Mouse (Mus musculus): ENCODE results near the gene Morn3.
"Not testable (repeated sequence)": the region's sequence is repeated elsewhere in the genome, so short reads cannot be mapped to it uniquely, and the experiment has no call there.

Morn3 gene

GRCm38 (mm10) chr5:123046916-123047315 is at the start of gene Morn3:
Morn3 (minus strand) TSS chr5:123047016.
- no peak for DNase-seq

DNA sequence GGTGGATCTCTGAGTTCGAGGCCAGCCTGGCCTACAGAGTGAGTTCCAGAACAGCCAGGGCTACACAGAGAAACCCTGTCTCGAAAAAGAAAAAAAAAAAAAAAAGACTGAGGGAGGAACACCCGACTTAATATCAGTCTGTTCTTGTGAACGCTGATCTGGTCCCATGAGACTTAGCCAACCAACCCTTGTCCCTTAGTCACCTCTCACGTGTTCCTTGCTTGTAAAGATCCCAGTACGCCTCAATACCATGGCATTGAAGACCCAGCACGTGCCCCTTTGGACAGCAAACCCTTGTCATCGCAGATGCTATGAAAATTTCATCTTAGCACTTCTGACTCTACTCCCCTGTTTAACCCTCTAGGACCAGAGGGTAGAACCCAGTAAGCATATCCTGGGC is 49.5 kb upstream of the Morn3 start:
- no peak for DNase-seq

GRCm38 (mm10) chr5:123094238-123094991 is 47.6 kb upstream of the Morn3 start:
- DNase-seq, result no peak

DNA sequence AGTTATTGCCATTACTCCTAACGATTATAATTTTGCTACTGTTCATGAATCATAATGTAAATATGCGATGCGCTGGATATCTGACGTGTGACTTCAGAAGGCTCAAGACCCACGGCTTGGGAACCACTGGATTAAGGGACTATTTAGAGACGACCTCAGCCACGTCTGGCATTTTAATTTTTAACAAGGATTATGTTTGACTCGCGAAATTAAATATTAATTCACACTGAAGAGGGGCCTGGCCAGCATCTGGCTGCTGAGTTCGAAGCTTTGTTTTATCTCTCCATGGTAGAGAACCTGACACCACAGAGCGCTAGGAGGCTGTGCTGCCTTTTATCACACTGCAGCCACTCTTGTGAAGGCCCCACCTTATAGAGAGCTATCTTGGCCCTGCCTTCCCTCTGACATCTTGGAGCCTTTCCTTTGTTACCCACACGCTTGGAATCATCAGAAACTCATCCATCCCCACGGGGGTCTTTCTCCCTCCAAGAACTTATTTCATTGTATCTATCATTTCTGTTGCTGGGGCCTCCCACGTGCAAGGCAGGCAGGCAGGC is 46.3 kb upstream of the Morn3 start:
- DNase-seq, result no peak

DNA sequence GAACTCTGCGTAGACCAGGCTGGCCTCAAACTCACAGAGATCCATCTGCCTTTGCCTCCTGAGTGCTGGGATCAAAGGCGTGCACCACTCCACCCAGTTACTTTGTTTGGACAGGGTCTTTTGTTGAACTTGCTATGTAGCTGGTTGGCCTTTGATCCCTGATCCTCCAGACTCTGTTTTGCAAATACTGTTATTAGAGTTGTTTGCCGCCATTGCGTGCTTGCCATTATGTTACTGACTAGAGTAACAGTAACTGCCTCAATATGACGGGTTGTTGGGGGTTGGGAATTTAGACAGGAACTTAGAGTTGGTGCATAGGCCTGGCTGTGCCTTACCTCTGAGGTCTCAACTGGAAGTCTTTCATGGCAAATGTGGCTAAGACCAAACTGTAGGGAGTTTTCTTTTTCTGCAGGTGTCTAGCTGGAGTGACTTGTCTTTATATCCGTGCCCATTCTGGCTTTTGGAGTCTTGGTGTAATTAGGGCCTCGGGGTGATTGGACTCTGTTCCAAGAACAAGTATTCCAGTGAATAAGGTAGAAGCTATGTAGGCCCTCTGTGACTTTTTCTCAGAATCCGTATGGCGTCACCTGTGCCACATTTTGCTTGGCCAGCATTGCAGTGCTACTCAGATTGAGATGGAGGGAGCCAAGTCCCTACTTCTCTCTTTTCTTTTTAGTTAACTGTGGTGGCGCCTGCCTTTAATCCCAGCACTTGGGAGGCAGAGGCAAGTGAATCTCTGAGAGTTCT is 43.9 kb upstream of the Morn3 start:
- no peak for DNase-seq

DNA sequence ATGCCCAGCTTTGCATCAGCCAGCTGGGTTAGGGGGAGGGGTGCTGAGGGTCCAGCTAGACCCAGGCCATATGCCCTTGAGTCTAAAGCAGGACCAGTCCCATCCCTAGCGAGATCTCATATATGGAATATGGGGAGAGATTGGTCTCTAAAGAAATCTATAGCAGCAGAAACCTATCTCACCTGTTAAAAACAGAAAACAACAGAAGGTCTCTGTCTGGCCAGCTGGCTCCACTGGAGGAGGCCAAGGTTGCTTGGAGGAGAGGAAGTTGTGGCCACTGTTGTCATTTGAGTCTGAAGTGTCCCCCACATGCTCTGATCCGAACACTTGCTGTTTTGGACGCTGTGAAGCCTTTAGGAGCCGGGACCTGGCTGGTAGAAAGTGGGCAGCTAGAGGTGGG is 42.0 kb upstream of the Morn3 start:
- DNase-seq, result peak; percentile 73

GRCm38 (mm10) chr5:123086501-123086900 is 39.7 kb upstream of the Morn3 start:
- no peak for DNase-seq

- peak; percentile 67 for DNase-seq
Measured at GRCm38 (mm10) chr5:123083340-123084050, 36.7 kb upstream of the Morn3 start.

DNA sequence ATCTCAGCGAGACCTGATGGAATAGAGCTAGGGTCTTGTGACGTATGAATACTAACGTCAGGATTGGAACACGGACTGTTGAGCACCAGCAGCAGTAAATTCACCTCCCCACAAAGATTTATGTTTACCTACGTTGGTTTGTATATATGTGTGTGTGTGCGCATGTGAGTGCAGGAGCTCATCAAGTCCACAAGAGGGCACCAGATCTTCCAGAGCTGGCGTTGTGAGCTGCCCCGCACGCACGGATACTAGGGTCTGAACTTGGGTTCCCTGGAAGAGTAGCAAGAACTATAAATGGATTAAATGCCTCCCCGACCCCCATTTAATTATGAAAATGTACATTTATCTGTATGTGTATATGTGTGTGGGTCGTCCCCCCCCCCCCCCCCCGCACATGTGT is 33.7 kb upstream of the Morn3 start:
- DNase-seq, result no peak

DNA sequence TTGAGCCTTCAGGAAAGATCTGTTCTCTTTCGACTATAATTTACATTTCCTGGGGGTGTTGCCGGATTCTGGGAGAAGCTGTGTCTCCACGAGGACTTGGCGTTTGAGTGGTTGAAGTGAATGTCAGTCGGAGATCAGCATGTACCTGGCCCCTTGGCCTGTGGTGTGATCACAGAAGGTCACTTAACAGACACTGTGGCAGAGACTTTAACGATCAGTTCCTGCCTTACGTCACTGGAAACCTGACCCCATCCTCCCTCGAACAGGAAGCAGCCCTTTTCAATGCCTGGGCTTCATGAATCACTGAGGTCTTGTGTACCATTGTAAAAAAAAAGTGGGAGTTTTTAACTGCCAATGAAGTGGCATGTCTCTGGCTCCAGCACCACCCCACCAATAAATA is 33.2 kb upstream of the Morn3 start:
- DNase-seq, result no peak

DNA sequence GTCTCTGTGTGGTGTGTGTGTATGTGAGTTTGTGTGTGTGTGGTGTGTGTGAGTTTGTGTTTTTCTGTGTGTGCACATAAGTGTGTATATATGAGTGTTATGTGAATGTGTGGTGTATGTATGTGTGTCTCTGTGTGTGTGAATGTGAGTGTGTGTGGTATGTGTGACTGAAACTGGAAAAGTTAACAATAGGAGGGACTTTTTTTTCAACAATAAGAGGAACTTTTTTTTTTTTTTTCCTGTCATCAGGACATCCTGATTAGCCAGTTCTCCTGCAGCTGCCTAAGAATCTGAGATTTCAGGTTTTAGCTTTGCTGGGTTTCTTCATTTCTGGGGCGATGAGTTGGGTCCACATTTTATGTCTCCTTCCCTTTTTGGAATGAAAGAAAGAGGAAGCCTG is 32.8 kb upstream of the Morn3 start:
- DNase-seq, result no peak

DNA sequence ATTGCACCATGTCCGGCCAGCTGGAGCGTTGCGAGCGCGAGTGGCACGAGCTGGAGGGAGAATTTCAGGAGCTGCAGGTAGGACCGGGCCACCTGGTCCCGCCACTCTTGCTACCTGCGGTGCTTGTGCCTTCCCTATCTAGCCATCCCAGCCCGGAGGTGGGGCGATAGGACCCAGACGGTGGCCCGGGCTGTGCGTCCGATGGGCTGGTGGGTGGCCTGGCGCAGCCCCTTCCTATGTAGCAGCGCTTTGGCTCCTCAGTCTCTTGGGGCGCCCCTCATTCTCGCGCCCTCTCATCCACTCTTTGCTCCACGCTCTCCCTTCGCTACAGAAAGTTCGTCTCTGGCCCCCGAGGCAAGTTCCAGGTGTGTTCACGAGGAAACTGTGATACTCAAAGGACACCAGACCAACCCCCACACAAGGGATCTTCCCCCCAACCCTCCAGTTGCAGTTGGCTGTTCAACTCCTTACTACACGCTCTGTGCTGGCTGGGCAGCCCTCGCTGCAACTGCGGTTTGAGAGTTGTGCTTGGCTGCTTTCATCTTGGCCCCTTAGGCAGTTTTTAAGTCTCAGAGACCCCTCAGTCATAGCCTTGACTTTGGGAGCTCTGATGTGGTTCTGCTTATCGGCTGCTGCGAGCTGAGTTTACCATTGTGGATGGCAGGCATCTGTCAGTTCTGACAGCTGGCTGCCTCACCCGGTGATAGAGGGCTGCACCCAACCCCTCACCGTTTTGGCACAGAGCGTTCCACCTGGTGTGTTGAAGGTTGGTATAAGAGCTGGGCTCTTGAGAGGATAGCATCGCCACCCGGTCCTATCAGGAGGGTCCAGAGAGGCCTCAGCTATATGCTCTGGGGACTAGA is 29.8 kb upstream of the Morn3 start:
- DNase-seq, result no peak

GRCm38 (mm10) chr5:123075576-123076418 is 29.0 kb upstream of the Morn3 start:
- DNase-seq, result peak; percentile 94

- no peak for DNase-seq
Measured at GRCm38 (mm10) chr5:123068714-123069113, 21.9 kb upstream of the Morn3 start.

GRCm38 (mm10) chr5:123068115-123068514 is 21.3 kb upstream of the Morn3 start, which contains the start of gene Tmem120b:
Tmem120b (plus strand) TSS chr5:123068415.
- no peak for DNase-seq

GRCm38 (mm10) chr5:123067395-123067995 is 20.7 kb upstream of the Morn3 start:
- DNase-seq, result no peak

GRCm38 (mm10) chr5:123064207-123064606 is 17.4 kb upstream of the Morn3 start:
- DNase-seq, result peak; percentile 81

DNA sequence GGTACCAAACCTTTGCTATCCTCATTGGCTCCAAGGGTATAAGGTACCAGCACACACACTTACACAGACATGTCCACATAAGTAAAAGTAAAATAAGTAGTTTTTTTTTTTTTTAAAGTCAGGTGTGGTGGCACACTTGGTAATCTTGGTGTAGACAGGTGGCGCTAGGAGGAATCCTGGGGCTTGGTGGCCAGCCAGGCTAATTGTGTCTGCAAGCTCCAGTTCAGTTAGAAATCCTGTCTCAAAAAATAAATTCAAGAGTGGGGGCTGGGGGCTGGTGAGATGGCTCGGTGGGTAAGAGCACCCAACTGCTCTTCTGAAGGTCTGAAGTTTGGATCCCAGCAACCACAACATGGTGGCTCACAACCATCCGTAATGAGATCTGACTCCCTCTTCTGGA is 16.3 kb upstream of the Morn3 start:
- DNase-seq, result no peak

- not testable (repeated sequence) for DNase-seq
Measured at GRCm38 (mm10) chr5:123061402-123061749, 14.6 kb upstream of the Morn3 start.

DNA sequence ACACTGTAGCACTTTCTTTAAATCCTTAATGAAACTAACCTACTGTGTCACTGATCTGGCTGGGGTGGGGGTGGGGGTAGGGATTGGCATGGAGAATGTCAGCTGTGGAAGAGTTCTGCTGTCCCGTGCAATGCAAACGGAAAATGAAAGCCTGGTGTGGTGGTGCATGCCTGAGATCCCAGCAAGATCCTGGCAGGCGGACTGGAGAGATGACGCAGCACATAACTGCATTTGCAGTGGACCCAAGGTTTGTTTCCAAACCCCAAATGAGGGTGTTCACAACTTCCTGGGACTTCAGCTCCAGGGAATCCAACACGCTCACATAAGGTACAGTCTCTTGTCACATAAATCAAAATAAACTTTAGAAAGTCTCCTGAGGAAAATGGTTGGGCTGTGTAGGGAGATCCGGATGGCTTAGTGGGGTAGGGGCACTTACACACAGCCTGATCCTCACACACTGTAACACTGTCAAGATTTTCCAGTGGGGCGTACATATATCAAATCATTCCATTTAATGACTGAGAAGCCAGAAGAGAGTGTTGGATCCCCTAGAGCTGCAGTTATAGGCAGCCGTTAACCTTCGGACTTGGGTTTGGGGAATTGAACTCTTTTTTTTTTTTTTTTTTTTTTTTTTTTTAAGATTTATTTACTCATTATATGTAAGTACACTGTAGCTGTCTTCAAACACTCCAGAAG is 14.0 kb upstream of the Morn3 start:
- DNase-seq, result no peak

Data from cerebellum, adult 9-10 months (tissue).